Mouse (Mus musculus): ENCODE measurements around the gene Rab4a.

Rab4a gene

DNA sequence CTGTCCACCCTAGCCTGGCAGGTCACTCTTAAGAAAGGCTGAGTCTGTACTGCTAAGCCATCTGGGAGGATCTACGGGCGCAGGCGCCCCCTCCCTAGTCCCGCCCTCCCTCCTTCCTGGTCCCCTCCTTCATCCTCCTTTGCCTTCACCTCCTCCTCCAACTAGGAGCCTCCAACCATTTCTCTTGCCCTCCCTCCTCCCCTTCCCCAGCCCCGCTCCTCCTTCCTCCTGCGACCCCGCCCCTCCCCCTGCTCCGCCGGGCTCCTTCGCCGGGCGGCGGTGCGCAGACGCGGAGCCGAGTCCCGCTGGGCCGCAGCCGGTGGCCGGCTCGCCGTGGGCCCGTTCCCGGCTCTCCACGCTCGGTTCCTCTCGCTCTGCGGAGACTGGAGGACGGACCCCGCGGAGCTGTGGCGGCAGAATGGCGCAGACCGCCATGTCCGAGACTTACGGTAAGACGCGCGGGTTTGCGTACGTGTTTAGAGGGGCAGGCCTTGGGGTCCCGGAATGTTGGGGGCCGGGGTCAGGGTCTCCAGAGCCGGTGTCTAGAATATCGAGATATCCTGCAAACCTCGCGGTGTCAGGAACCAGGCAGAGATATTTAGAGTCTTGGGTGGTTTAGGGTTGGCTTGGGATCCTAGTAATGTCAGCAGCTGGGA, at the start of gene Rab4a:
Gene Rab4a, plus strand, starts transcription at position 268 of the 656 bp plus-strand sequence.
- DNase-seq (ENCODE audit: low read depth, low spot score) = peak; percentile 76

DNA sequence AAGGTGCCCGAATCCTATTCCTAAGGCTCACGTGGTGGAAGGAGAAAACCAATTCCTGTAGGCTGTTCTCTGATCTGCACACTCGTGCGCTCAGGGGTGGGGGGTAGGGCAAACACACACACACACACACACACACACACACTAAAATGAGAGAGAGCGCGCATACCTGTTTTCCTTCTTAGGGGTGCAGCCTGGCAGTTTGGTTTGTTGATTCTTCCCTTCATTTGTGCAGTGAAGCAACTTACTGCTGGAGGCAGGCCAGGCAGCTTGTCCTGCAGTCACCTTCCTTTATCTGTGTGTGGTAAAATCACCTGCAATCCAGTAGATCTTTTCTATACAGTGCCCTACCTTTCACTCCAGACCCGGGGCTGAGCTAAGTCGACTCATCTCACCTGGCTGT, 48.9 kb upstream of the Rab4a start:
- DNase-seq (ENCODE audit: low read depth, low spot score) = no peak

DNA sequence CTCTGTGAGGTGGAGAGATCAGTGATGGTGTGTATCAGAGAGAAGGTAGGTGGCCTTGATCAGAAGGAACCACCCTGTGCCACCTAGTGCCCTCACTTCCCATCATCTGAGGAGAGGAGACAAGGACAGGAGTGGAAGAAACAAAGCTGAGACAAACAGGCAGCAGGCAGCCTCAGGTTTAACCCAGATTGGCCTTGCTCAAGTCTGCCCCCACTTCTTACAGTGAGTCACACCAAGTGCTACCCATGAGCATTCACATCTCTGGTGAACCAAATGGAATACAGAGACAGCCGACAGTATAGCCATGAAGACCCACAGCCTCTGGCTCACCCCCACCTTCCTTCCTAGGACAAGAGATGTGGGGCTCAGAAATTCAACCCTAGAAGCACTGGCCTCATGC, 46.9 kb upstream of the Rab4a start:
- no peak for DNase-seq (ENCODE audit: low read depth, low spot score)

DNA sequence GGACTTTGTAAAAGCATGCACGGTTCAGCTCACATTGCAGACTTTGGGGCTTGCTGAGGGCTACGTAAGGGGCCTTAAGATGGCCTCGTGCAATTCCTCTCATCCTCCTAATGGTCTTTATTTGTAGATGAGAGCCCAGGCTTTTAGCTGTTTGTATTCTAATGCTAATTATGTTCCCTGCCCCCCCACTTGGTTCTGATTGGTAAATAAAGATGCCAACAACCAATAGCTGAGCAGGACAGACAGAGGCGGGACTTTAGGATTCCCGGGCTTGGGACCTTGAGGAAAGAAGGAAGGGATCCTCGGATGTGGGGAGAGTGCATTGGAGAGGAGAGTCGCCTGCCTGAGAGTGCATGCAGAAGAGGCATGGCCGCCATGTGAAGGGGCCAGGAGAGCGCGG, 45.9 kb upstream of the Rab4a start:
- peak; percentile 30 for DNase-seq (ENCODE audit: low read depth, low spot score)

DNA sequence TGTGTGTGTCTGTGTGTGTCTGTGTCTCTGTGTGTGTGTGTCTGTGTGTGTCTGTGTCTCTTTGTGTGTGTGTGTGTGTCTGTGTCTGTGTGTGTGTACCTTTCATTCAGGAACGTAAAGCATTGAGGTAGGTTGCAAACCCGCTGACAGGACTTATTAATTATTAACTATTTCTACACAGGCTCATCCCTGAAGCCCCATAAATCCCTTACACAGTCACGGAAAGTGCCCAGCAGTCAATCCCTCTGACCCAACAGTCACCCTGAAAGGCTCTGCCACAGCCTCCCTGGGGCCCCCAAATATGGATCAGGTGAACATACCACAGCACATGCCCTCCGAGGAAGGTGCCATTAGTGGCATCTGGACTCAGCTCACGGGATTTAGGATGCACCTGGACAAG, 45.2 kb upstream of the Rab4a start:
- no peak for DNase-seq (ENCODE audit: low read depth, low spot score)

DNA sequence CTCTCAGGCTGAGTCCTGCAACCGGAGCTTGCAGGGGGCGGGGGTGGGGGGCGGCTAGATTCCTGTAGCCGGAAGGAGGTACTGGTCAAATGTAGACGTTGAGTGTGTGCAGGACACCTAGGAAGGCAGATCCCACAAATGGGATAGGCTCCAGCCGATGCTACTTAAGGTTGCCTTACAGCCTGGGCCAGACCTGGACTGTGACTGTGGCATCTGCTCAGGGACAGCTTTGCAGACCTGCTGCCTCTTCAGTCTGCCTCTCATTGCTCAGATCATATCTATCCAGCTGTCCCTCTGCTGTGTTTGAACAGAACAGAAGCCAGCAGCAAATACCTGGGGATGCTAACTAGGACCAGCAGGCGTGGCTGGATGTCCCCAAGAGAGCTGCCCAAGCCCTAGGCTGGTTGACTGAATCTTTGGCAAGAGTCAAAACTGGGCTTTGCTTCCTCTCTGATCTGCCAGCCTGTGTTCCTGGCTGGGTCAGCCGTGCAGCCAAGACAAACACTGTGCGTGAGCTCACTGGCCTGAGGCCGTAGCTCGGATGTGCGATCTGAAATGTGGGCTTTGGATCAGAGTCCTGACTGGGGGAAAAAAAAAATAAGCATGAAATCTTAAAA, 44.4 kb upstream of the Rab4a start:
- DNase-seq (ENCODE audit: low read depth, low spot score) = no peak

DNA sequence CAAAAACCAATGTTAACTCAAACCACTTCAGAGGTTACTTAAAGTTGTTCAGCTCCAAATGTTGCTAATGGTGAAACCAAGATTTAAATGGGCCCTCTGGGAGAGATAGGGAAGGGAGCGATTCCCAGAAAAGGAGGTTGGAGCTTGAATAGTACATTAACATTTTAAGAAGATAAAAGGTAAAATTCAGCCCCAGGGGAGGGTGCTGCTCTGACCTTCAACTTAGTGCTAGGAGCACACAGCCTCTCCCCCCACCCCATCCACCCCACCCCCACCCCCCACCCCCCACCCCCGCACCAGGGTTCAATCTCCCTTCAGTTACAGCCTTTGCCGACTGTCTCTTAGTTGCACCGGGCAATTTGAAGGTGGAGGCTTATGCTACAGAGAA, 43.9 kb upstream of the Rab4a start:
- DNase-seq (ENCODE audit: low read depth, low spot score) = no peak

DNA sequence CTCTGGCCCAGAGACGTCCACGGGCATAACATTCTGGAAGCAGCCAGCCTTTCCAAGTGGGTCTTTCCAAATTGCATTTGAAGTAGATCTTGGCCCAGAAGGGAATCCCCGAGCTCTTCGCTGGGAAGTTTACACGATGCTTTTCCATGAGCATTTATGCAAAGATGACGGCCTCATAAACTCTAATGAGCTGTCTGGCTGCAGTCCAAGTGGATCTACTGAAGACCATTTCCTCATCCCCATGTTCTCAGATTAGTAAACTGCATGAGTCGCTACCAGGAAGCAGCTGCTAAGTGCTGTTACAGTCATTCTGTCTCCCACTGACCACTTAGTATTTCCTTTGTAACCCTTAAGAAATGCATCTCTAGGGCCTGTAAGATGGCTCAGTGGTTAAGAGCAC, 42.4 kb upstream of the Rab4a start:
- DNase-seq (ENCODE audit: low read depth, low spot score) = no peak

DNA sequence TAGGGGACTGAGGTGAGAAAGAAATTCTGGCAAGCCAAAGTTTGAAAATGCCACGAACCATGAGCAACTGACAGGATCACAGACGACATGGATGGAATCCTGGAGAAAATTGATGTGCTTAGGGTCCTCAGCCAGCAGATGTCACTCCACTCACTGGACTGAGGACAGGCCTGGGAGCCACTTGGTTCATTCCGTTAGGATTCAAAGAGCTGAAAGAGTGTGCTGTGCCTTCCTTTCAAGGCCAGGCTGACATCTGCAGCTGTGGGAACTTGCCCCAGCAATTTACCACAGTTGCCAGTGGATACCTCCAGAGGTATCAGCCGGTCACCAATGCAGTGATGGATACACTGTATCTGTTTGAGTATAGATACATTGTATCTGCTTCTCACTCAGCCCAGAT, 41.1 kb upstream of the Rab4a start:
- no peak for DNase-seq (ENCODE audit: low read depth, low spot score)

DNA sequence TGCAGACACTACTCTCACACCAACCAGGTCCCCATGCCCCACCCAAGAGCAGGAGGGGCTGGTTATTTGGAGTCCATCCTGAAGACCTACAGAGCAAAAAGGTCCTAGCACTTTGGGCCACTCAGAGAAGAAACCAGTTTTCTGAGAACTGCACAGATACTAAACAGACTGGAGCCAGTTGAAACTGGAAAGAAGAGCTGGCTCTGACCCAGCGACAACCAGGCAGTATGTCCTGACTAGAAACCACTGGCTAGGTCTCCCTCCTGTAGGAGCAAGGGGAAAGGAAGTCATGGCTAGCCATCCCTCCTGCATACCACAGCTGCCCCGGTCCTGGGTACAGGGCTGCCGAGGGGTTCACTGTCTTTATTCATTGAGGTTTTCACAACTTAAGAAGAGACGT, 39.3 kb upstream of the Rab4a start:
- no peak for DNase-seq (ENCODE audit: low read depth, low spot score)

DNA sequence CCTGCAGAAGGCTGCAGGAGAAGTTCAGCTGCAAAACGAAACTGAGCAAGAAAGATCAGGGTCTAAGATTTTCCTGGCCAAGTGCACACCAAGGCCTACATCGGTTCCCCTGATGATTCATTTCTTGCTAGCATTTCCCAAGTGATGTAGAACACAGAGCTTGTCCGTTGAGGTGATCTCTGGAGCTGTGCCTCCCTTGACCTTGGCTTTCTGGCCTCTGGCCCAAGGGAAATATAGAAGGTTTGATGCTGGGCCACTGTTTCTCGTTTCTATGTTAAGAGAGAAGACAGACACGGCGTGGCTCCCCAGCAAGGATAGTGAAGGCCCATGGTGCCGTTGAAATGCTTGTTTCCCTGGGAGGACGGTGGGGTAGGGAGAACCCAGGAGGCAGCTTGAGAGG, 37.9 kb upstream of the Rab4a start:
- DNase-seq (ENCODE audit: low read depth, low spot score) = no peak

DNA sequence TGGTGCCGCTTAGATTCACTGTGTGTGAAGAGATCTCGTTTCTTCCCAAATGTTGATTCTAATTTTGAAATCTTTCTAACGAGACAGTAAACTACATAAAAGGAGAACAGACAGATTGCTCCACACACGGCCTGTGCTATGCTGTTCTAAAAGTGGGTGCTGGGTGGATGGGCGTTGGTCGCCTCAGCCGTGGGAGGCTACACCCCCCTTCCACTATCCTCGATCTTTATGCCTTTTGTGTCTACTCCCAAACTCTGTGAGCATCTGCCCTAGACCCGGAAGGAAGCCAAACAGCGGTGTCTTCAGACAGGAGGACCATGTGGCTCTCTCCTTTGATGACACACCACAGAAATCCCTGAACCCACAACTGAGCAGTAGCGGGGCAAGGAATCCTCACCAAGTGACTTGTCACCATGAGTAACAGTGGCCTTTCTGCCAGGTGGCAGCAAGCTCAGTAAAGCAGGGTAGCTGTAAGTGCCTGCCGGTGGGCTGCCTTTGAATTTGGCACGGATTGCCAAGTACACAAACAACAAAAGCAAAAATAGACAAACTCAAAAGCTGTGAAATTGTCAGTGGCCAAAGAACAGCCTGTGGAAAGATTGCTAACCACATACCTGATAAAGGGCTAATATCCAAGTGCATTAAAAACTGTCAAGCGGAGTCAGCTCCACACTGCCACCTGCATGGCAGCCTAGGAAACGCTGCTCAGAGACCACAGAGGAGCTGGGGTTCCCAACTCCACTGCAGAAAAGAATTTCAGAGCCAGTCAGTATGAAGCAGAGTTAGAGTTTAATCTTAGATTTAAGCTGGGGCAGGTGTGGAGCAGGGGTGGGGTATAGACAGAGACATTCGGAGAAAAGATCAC, 37.1 kb upstream of the Rab4a start:
- DNase-seq (ENCODE audit: low read depth, low spot score) = peak; percentile 27

DNA sequence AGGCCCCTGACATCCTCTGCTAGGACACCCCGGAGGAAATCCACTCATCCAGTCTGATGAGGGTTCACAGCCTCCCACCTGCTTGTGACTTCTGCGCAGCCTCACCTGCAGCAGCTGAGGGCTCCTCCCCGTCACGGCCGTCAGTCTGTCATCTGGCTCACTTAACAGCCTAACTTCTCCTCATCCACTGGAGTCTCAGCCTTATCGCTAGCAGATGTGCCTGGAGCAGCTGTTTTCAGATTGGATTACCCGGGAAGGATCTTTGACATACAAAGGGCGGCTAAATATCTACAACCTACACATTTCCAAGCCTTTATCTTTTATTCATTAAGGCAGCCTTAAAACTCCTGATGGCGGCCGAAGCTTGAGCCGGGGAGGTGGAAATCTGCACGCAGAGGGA, 32.3 kb upstream of the Rab4a start:
- DNase-seq (ENCODE audit: low read depth, low spot score) = no peak

DNA sequence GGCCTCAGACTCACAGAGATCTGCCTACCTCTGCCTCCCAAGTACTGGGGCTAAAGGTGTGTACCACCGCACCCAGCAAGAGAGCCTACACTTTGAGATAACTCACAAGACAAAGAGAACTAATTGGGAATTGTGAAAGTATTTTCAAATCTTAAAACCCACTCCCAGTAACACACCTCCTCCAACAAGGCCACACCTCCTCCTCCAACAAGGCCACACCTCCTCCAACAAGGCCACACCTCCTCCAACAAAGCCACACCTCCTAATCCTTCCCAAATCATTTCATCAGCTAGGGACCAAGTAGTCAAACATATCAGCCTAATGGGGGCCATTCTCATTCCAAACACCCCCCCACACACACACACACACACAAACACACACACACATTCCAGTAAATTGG, 31.3 kb upstream of the Rab4a start:
- DNase-seq (ENCODE audit: low read depth, low spot score) = no peak

DNA sequence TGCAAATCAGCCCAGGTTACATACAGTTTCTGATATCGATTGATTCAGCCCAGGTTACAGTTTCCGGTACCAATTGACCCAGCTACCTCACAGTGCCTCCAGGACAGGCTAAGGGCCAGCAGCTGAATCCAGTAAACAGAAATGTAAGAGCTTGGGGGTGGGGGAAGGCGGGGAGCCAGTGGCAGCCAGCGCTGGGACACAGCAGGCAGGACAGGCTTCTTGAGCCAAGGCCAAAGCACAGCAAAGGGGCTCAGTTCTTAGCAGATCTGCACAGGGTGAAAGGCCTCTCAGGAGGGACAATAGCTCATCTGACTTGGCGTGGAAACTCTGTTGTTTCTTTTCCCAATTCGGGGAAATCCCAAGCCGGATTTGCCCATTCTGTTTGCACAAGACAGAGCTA, 28.5 kb upstream of the Rab4a start:
- DNase-seq (ENCODE audit: low read depth, low spot score) = no peak

DNA sequence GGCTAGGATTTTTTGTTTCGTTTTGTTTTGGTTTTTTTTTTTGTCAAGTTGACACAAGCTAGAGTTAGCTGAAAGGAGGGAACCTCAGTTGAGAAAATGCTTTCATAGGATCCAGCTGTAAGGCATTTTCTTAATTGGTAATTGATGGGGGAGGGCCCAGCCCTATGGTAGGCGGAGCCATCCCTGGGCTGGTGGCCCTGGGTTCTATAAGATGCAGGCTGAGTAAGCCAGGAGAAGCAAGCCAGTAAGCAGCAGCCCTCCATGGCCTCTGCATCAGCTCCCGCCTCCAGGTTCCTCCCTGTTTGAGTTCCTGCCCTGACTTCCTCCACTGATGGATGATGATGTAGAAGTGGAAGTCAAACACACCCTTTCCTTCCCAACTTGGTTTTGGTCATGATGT, 25.3 kb upstream of the Rab4a start:
- DNase-seq (ENCODE audit: low read depth, low spot score) = no peak

DNA sequence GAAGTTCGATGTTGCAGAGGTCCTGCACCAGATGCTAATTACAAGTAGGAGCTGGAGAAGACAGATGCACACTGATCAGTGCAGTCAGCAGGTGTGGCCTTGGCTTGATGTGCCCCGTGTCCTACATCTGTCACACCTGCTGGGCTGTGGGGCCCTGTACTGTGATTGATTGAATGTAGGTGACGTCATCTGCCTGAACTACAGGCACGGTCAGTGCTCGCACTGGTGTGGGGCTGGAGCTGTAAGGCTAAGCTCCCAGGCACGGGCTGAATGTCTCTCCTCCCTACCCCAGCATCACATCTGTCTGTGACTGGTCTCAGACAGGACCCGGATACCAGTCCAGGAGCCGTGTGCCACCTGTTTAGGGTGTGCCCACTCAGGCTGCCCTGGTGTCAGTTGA, 24.5 kb upstream of the Rab4a start:
- no peak for DNase-seq (ENCODE audit: low read depth, low spot score)

DNA sequence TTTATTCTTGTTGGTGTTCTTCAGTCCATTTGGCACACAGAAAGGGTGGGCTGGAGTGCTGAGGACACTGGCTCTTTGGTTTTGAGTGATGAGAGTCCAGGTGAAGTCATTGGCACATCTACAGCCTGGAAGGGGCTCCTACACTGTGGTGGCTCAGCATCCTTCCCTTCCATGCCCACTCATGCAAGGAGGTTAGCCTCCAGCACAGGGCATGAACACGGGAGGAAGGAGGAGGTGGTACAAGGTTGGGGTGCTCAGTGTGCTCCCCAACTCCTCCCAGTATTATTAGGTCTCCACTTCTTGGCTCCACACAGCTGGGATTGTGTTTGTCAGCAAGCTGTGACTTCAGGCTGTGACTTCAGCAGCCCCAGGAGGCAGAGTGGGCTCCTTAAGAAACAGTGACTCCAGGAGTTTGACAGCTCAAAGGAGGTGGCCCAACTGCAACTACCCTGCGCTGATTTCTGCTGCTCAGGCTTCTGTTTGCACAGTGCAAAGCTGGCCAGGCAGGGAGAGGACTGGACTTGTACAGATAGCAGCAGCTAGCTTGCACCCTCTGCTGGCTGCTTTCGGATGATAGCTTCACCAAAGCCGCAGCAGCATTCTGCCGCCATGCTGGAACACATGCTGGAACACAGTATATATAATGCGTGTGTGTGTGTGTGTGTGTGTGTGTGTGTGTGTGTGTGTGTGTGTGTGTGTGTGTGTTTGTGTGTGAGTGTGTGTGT, 22.1 kb upstream of the Rab4a start:
- peak; percentile 70 for DNase-seq (ENCODE audit: low read depth, low spot score)

DNA sequence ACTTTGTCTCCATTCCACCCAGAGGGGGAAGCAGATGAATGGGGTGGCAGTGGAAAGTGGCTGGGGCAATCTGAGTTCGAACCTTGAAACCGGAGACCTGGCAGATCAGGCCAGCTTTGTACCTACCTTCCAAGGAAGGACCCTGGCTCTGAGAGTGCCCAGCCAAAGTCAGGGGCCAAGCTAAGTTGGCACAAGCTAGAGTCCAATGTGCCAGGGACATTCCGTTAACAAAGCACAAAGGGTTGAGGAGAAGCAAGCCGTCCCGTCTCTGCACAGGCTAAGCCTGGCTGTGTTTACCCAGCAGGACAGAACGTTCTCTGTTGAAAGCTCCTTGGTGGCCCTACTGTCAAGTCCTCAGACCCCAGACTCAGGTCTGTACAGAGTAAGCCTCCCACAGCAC, 19.6 kb upstream of the Rab4a start:
- no peak for DNase-seq (ENCODE audit: low read depth, low spot score)

DNA sequence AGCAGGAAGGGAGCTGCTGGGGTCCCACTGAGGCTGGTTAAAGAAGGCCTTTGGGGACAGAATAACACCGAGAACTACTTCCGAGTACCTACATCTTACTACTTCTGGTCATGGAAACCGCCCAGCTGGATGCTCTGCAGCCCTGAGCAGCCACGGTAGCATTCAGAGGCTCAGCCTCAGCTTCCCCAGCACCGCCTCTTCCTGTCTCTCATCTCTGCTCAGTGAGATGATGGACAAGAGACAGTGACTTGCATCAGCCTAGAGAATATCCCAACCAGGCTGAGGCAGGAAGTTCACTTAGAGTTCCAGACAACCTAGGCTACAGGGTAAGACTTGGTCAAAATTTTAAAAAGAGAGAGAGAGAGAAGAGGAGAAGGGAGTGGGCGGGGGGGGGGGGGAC, 19.1 kb upstream of the Rab4a start:
- DNase-seq (ENCODE audit: low read depth, low spot score) = no peak

DNA sequence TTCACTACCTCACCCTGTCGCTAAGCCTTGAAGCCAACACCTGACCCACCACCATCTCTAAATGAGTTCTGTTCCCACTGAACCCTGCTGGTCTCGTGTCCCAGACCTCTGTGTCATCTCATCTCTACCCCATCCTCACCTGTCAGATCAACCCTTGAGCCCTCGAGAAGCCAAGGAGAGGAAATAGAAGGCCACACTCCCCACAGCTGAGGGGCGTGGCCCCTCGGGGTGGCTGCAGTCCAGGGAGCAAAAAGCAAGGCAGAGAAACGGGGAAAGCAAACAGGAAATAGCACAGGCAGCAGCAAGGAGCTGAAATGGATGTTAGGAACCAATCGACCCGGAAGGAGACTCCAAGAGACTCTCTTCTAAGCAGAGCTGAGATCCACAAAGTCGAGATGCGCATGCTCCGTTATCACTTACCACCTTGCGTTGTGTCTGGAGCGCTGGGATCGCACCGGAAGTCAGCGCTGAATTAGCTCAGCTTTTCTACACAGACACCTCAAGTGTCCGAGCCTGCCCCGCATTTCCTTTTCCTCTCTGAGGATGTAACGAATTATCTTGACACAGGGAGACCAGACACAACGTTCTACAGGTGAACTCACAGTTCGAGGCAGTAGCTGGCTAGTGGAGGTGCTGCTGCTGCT, 18.4 kb upstream of the Rab4a start:
- no peak for DNase-seq (ENCODE audit: low read depth, low spot score)
